Mouse (Mus musculus) stomach, postnatal 0 days (tissue): ENCODE results near the gene Prss30.

Experiments
- CTCF ChIP-seq: IDR thresholded peaks from 2 replicates; pipeline ENCODE4 v1.5.1; 2016; ENCODE audit warnings: antibody characterized with exemption, low read depth, mild to moderate bottlenecking, moderate library complexity
- EP300 ChIP-seq: optimal IDR thresholded peaks from 2 replicates; pipeline ENCODE3; 2016; ENCODE audit warnings: antibody characterized with exemption

DNA sequence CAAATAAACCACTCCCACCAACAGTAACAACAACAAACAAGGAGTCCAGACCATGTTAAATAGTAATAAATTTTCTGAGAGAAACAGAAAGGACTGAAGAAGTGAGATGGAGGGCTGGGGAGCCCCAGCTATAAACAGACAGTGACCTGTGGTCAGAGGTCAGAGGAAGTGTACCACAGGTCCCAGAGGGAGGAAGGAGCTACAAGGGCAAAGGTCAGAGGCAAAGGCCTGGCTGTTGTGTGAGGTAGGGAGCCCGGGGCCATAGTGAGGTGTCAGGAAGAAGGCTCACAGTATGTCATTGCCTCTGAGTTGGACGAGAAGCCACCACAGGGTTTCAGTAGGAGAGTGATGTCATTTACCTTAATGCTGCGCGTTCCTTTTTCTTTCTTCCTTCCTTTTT, 2.5 kb upstream of the Prss30 start:
- TF ChIP-seq CTCF (no peak), EP300 (no peak)
